Mouse (Mus musculus): ENCODE results near the gene Urm1. TPM values are rescaled to one million over a fixed set of nuclear protein-coding genes. Genes with fewer than 3 reads are reported as not detected.
A peak's percentile ranks its signal among the peaks of the same experiment; 100 is the strongest.

Gene Urm1
- polyA plus RNA-seq, 1 experiment: 42.3 TPM

DNA sequence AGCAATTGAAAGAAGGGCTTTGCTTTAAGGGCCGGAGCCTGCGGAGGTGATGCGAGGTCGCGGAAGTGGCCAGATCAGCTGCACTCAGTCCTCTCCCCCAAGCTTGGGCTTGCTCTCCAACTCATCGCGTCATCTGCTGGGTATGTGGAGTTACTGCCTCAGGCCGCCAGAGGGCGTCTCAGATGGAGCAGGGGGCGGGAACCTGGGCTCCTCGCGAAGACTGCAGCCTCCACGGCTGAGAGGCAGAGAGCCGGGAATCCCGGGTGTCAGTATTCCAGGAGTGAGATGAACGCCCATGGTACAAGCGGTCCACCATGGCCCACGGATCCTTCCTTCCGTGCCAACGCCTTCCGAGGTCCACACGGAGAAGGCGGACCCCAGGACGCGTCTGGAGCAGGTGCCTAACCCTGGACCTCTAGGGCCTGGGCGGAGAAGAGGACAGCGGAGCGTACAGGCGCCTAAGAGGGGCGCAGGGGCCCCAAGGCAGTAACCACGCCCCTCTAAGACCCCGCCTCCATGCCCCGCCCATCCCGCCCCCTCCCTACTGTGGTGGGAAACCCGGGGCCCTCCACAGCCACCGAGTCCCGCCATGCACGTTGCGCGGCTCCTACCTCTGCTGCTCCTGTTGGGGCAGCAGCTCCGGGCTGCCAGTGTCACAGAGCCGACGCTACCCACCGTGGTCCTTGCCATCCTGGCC lies 49.2 kb downstream of the Urm1 start, which contains the start of gene Cercam:
Cercam (plus strand) TSS at position 216 of the 697 bp plus-strand sequence.
- H3K27ac ChIP-seq (ENCODE audit: insufficient read depth, low read depth, low read length): peak within 1 kb of the TSS; percentile 61
- TF ChIP-seq POLR2A (IDR thresholded peaks at IDR 0.05; ENCODE audit: low read depth, low read length): no peak
- TF ChIP-seq CTCF (IDR thresholded peaks at IDR 0.05; ENCODE audit: extremely low read depth, insufficient read length, insufficient replicate concordance, low read depth, low read length): peak; percentile 94
- WGBS: under 1% methylated on average over 37 of the region's 44 CpGs

GRCm38 (mm10) chr2:29869646-29870451 lies 50.0 kb downstream of the Urm1 start:
- no peaks in the 10 kb centered on the region; the same call in 1 of the 2 replicates for H3K27me3 ChIP-seq (ENCODE audit: control insufficient read depth, insufficient read depth, low read length)

More for the DNA sequence above, 49.2 kb downstream of the Urm1 start, which contains the start of gene Cercam:
- Histone ChIP-seq H3K36me3 (ENCODE audit: control insufficient read depth, insufficient read depth, low read length) (no peaks in the 10 kb centered on the region), H3K27me3 (ENCODE audit: control insufficient read depth, insufficient read depth, low read length) (no peaks in the 10 kb centered on the region; the same call in 1 of the 2 replicates), H3K4me3 (ENCODE audit: low read depth, low read length) (peak within 1 kb of the TSS; percentile 74), H3K4me1 (ENCODE audit: control insufficient read depth, insufficient read depth, insufficient read length, low read length) (peaks cover 9% of the 10 kb centered on the region)

DNA sequence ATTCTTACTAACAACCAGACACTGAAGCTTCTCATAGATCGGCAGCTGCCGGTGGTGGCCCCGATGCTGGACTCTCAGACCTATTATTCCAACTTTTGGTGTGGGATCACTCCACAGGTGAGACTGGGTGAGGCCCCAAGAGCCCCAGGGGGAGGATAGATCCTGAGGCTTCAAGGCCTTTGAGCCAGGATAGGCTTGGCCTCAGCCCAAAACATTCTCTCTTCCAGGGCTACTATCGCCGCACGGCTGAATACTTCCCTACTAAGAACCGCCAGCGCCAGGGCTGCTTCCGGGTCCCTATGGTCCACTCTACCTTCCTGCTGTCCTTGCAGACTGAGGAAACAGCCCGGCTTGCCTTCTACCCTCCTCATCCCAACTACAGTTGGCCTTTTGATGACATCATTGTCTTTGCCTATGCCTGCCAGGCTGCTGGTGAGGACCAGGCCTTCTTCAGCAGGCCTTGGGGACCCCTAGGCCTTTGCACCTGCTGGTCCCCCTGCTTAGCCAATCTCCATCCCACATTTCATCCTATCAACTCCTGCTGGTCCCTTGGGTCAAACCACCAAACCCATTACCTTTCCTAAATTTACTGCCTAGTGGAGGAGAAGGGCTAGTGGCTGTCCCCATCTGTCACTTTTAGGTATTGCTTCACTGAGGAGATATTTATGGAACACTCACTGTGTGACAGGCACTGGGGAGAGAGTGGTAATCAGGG lies 52.9 kb downstream of the Urm1 start:
- TF ChIP-seq POLR2A (IDR thresholded peaks at IDR 0.05; ENCODE audit: low read depth, low read length) (no peak), CTCF (IDR thresholded peaks at IDR 0.05; ENCODE audit: extremely low read depth, insufficient read length, insufficient replicate concordance, low read depth, low read length) (no peak)
- Histone ChIP-seq H3K27ac (ENCODE audit: insufficient read depth, low read depth, low read length) (no peak overlapping the region), H3K27me3 (ENCODE audit: control insufficient read depth, insufficient read depth, low read length) (no peaks in the 10 kb centered on the region; the same call in 1 of the 2 replicates), H3K4me3 (ENCODE audit: low read depth, low read length) (no peak overlapping the region), H3K4me1 (ENCODE audit: control insufficient read depth, insufficient read depth, insufficient read length, low read length) (peaks cover 9% of the 10 kb centered on the region), H3K36me3 (ENCODE audit: control insufficient read depth, insufficient read depth, low read length) (no peaks in the 10 kb centered on the region)
- 89% methylated on average over 10 of the region's 10 CpGs for WGBS

More at GRCm38 (mm10) chr2:29869646-29870451, 50.0 kb downstream of the Urm1 start:
- TF ChIP-seq POLR2A (IDR thresholded peaks at IDR 0.05; ENCODE audit: low read depth, low read length) (0 out of 2 replicates have a peak, but pooled peaks have one; percentile 25), CTCF (IDR thresholded peaks at IDR 0.05; ENCODE audit: extremely low read depth, insufficient read length, insufficient replicate concordance, low read depth, low read length) (no peak)
- peak overlapping the region; percentile 74 for H3K4me3 ChIP-seq (ENCODE audit: low read depth, low read length)
- no peaks in the 10 kb centered on the region for H3K36me3 ChIP-seq (ENCODE audit: control insufficient read depth, insufficient read depth, low read length)
- peaks cover 9% of the 10 kb centered on the region for H3K4me1 ChIP-seq (ENCODE audit: control insufficient read depth, insufficient read depth, insufficient read length, low read length)
- 9% methylated on average over 17 of the region's 17 CpGs for WGBS
- peak overlapping the region; percentile 36 for H3K27ac ChIP-seq (ENCODE audit: insufficient read depth, low read depth, low read length)

DNA sequence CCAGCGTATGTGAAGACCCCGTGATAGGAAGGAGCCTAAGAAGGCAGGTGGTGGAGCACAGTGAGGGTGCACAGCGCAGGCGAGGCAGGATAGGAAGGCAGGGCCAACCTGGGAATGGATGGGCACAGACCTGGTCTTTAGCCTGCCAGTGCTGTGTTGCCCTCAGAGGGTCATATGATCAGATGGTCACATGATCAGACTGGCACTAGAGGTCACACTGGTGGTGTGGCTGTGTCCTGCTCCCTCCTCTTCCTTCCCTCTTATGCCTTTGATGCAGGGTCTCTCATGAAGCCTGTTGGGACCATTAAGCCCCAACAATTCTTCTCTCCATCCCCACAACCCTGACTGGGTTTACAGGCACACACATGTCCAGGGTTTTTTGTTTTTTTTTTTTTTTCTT lies 53.9 kb downstream of the Urm1 start:
- H3K4me3 ChIP-seq (ENCODE audit: low read depth, low read length): no peak overlapping the region
- TF ChIP-seq POLR2A (IDR thresholded peaks at IDR 0.05; ENCODE audit: low read depth, low read length) (no peak), CTCF (IDR thresholded peaks at IDR 0.05; ENCODE audit: extremely low read depth, insufficient read length, insufficient replicate concordance, low read depth, low read length) (no peak)
- peaks cover 6% of the 10 kb centered on the region for H3K4me1 ChIP-seq (ENCODE audit: control insufficient read depth, insufficient read depth, insufficient read length, low read length)
- H3K27ac ChIP-seq (ENCODE audit: insufficient read depth, low read depth, low read length): no peak overlapping the region
- 84% methylated on average over 4 of the region's 4 CpGs for WGBS
- H3K27me3 ChIP-seq (ENCODE audit: control insufficient read depth, insufficient read depth, low read length): no peaks in the 10 kb centered on the region; the same call in 1 of the 2 replicates
- H3K36me3 ChIP-seq (ENCODE audit: control insufficient read depth, insufficient read depth, low read length): no peaks in the 10 kb centered on the region

GRCm38 (mm10) chr2:29878061-29878460 lies 58.2 kb downstream of the Urm1 start:
- Histone ChIP-seq H3K4me1 (ENCODE audit: control insufficient read depth, insufficient read depth, insufficient read length, low read length) (no peaks in the 10 kb centered on the region), H3K27ac (ENCODE audit: insufficient read depth, low read depth, low read length) (no peak overlapping the region), H3K36me3 (ENCODE audit: control insufficient read depth, insufficient read depth, low read length) (no peaks in the 10 kb centered on the region), H3K4me3 (ENCODE audit: low read depth, low read length) (no peak overlapping the region), H3K27me3 (ENCODE audit: control insufficient read depth, insufficient read depth, low read length) (no peaks in the 10 kb centered on the region)
- 83% methylated on average over 4 of the region's 4 CpGs for WGBS
- TF ChIP-seq POLR2A (IDR thresholded peaks at IDR 0.05; ENCODE audit: low read depth, low read length) (no peak), CTCF (IDR thresholded peaks at IDR 0.05; ENCODE audit: extremely low read depth, insufficient read length, insufficient replicate concordance, low read depth, low read length) (no peak)

GRCm38 (mm10) chr2:29879191-29879590 lies 59.3 kb downstream of the Urm1 start:
- Histone ChIP-seq H3K4me1 (ENCODE audit: control insufficient read depth, insufficient read depth, insufficient read length, low read length) (no peaks in the 10 kb centered on the region), H3K36me3 (ENCODE audit: control insufficient read depth, insufficient read depth, low read length) (no peaks in the 10 kb centered on the region), H3K27me3 (ENCODE audit: control insufficient read depth, insufficient read depth, low read length) (no peaks in the 10 kb centered on the region), H3K27ac (ENCODE audit: insufficient read depth, low read depth, low read length) (no peak overlapping the region), H3K4me3 (ENCODE audit: low read depth, low read length) (no peak overlapping the region)
- WGBS: 46% methylated on average over 8 of the region's 8 CpGs
- TF ChIP-seq CTCF (IDR thresholded peaks at IDR 0.05; ENCODE audit: extremely low read depth, insufficient read length, insufficient replicate concordance, low read depth, low read length): no peak
- no peak for TF ChIP-seq POLR2A (IDR thresholded peaks at IDR 0.05; ENCODE audit: low read depth, low read length)
